Mouse (Mus musculus) layer of hippocampus, adult 9-11 months (tissue): Measurements from ENCODE around the gene Cpm.
"Not testable (repeated sequence)": the region's sequence is repeated elsewhere in the genome, so short reads cannot be mapped to it uniquely, and the experiment has no call there.

ENCODE experiments used
- DNase-seq: peaks from one replicate; pipeline ENCODE4 v3.0.0; 2022

Cpm gene

GRCm38 (mm10) chr10:117691389-117691968 is 62.2 kb downstream of the Cpm start:
- DNase-seq, result no peak

- no peak for DNase-seq
Observed at GRCm38 (mm10) chr10:117692173-117692572, 62.9 kb downstream of the Cpm start.

DNA sequence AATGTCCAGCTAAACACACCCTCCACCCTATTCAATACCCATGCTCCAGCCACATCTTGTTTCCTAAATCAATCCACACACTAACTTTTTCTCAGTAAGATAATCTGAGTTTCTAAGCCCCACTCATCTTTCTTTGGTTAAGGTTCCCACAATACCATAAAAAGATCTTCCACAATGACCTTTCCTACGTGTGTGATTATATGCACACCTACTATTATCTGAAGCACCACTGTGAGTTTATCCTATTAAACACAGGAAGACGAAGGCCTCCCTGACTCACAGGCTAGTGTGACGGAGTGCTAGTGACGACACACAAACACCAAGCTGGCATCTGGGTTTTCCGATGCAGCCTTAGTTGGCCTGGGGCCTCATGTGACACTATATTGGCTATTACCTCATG is 63.7 kb downstream of the Cpm start:
- no peak for DNase-seq

DNA sequence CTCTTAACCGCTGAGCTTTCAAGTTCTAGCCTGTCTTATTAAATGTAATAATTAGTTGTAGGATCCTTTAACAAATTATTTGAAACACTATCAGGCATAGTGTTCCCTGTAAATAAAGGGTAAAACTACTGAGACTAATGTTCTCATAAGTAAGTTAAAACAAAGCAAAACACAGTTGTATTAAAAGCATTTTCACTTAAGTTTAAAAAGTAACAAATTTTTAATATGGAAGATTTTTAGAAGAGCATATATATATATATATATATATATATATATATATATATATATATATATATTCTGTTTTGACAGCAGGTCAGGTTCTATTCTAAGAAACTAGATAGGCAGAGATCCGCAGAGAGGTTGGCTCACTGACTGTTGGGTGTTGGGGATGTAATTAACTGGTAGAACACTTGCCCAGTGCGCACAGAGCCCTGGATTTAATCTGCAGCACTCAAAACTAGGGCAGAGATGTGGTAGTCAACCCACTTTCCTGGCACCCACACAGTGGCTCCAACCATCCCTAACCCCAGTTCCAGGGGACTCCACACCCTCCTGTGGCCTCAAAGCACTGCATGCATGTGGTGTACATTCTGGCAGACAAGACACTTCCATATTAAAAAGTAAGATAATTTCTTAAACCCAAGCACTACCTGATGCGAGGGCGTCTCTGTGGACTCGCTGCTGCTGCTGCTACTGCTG is 65.1 kb downstream of the Cpm start:
- DNase-seq, result no peak

GRCm38 (mm10) chr10:117695027-117695426 is 65.7 kb downstream of the Cpm start:
- DNase-seq, result no peak

DNA sequence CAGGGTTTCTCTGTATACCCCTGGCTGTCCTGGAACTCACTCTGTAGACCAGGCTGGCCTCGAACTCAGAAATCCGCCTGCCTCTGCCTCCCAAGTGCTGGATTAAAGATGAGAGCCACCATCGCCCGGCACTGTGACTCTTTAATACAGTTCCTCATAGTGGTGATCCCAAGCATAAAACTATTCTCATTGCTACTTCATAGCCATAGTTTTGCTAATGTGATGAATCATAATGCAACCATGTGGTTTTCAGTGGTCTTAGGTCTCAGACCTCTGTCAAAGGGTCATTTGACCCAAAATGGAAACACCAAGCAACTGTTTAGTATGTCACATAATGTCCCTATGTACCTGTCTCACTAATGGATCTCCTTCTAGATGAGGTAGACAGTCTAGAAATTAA is 66.3 kb downstream of the Cpm start:
- no peak for DNase-seq

DNA sequence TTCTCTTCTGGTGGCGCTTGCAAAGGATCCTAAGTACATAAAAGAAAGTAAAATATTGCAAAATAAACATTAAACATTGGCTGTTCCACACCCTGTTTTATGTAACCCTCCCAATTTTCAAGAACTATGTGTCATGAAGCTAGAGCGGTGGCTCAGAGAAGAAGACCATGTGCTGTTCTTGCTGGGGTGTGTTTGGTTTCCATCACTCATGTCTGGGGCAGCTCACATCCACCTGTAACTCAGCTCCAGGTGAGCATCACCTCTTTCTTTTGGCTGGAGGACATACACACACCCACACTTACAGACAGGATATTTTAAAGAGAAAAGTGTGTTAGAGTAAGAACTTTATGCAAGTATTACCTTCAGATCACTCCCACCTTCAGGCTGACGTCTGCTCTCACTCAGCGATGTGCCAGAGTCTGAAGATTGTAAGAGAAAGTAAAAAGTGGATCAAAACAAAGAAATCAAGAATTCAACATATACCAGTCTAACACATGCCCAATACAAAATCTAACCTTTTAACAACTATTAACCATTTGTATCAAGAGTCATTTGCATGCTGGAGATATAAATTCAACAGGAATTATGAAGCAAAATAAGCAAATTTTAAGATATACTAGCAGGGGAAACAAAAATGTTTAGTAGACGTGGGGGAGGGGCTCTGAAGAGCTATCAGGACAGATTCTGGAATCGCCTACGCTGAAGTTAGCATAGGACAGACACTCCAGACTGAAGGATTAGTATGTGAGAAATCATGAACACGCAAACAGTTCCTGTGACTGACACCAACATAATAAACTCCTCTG is 66.9 kb downstream of the Cpm start:
- DNase-seq, result no peak

DNA sequence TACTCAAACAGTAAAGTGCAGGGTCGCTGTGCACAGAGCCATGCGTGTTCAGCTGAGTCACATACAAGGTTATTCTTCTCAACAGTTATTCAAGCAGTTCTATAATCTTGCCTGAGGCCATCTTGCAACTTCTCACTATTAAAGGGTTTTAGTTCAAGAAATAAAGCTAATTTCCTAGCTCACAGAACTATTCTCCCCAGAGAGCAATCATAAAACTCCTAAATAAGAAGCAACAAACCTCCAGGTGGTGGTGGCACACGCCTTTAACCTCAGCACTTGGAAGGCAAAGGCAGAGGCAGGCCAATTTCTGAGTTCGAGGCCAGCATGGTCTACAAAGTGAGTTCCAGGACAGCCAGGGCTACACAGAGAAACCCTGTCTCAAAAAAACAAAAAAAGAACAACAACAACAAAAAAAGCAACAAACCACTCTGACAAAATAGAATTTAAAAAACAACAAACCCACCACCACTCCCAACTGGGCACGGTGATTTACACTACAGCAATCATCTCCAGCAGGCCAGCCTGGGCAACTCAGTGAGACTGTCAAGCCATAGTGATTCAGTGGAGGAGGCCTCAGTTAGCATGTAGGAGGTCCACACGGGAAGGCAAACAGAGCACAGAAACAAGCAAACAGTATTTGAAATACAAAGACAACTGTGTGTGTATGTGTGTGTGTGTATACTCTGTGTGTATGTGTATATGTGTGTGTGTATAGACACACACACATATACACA is 67.7 kb downstream of the Cpm start:
- DNase-seq, result no peak

DNA sequence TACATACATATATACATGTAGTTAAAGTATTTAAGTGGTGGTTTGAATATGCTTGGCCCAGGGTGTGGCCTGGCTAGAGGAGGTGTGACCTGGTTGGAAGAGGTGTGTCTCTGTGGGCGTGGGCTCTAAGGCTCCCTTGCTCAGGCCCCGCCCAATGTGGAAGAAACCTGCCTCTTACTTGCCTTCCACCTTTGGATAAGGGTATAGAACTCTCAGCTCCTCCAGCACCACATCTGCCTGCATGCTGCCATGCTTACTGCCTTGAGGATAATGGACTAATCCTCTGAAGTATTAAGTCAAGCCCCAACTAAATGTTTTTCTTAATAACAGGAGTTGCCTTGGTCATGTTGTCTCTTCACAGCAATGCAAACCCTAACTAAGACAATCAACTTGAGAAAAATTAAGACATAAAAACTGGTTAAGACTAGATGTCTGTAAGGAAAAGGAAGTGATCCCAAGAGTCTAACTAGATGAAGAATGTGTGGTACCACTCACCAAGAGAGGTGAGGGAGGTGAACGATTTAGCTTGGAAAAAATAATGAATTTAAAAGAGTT is 68.3 kb downstream of the Cpm start:
- no peak for DNase-seq

DNA sequence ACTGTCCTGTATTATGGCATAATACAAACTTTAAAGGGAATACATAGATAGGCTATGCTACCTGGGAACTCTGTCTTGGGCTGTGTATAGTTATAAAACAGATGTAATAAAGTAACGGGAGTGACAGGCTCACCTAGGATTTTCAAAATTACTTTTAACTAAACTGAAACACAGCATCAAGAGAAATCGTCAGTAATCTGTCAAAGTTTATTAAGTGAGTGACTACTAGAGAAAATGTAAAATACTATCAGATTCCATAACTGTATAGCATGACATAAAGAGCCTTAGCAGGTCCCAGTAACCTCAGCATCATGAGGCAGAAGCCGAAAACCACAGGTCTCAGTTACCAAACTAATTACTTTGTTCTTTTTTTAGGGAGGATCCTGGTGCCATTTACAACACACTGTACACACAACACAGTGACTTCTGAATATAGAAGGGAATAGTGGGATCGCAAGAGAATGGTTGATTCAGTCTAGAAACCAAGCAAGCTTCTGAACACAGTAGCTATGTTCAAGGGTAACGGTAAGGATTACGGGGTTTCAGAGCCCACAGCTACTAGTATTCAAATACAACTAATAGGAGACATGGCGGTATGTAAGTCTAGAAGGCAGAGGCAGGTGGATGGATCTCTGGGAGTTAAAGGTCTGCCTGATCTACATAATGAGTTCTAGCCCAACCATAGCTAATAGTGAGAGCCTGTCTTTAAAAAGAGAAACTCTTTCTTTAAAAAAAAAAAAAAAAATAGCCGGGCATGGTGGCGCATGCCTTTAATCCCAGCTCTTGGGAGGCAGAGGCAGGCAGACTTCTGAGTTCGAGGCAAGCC is 69.2 kb downstream of the Cpm start:
- no peak for DNase-seq

- no peak for DNase-seq
Observed at GRCm38 (mm10) chr10:117699914-117700313, 70.6 kb downstream of the Cpm start.

GRCm38 (mm10) chr10:117700450-117700849 is 71.2 kb downstream of the Cpm start:
- DNase-seq, result no peak

DNA sequence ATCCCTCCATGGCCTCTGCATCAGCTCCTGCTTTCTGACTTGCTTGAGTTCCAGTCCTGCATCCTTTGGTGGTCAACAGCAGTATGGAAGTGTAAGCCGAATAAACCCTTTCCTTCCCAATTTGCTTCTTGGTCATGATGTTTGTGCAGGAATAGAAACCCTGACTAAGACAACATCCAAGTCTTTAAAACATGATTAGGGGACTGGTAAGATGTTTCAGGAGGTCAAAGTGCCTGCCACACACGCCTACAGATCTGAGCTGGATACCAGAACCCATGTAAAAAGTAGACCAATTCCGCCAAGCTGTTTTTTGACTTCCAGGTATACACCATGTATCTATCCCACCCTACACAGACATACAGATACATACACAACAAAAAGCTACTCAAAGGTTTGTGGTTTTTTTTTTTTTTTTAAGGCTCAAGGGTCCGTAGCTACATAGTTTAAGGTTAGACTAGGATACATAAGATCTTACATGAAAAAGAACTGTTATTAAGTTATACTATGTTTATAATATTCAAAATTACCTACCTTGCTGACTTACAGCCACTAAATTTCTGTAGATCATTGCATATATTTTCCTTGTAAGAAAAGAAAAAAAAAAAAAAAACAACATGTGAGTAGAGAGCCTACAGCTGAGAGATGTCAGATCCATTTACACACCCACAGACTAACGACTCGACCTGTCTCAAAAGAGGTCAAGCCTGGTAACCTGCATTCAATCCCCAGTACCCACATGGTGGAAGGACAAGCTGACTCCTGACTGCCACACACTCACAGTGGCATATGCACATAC is 71.9 kb downstream of the Cpm start:
- no peak for DNase-seq

- DNase-seq, result no peak
Observed at GRCm38 (mm10) chr10:117702024-117702833, 72.9 kb downstream of the Cpm start.

DNA sequence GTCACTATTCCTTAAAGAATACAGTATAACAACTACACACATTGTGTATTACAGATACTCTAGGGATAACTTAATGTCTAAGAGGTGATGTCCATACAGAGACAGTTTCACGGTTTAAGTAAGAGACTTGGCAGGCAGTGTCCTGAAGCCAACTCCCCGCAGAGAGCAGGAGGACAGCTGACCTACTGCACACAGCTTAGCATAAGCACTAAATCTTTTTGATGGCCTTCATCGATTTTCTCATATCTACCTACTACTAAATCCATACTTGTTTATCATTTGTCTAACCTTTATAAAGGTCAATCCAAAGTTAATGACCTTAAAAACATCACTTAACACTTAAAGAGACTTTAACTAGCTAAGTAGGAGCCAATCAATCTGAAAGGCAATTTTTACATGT is 74.2 kb downstream of the Cpm start:
- no peak for DNase-seq

DNA sequence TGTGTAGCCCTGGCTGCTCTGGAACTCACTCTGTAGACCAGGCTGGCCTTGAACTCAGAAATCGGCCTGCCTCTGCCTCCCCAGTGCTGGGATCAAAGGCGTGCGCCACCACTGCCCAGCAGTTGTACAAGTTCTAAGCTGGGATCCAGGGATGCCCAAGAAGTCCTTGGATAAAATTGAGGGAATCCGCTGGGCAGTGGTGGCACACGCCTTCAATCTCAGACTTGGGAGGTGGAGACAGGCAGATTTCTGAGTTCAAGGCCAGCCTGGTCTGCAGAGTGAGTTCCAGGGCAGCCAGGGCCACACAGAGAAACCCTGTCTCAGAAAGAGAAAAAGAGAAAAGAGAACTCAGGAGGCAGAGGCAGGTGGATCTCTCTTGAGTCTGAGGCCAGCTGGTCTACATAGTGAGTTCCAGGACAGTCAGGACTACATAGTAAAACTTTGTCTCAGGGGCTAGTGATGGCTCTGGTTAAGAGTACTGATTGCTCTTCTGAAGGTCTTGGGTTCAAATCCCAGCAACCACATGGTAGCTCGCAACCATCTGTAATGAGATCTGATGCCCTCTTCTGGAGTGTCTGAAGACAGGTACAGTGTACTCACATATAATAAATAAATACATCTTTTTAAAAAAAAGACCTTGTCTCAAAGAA is 75.1 kb downstream of the Cpm start:
- not testable (repeated sequence) for DNase-seq

DNA sequence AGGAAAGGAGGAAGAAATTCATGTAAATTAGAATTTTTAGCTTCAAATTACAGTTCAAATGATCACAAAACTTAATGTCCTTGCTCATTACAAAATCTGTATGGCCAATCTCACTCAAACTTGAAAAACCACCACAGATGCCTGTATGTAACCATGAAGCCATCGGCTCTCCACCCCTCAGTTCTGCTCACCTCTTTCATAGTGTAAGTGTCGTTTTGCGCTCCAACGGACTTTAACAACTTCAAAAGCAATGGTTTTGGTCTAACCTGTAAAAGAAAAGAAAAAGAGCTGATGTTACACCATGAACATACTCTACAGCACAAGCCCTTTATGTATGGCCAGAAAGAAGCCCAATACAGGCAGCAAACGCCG is 75.7 kb downstream of the Cpm start:
- DNase-seq, result no peak

- no peak for DNase-seq
Observed at GRCm38 (mm10) chr10:117705806-117706205, 76.5 kb downstream of the Cpm start.

GRCm38 (mm10) chr10:117706440-117706839 is 77.1 kb downstream of the Cpm start:
- DNase-seq, result no peak
